ENCODE assay signal across 8 mouse cellular contexts in the genomic region with DNA sequence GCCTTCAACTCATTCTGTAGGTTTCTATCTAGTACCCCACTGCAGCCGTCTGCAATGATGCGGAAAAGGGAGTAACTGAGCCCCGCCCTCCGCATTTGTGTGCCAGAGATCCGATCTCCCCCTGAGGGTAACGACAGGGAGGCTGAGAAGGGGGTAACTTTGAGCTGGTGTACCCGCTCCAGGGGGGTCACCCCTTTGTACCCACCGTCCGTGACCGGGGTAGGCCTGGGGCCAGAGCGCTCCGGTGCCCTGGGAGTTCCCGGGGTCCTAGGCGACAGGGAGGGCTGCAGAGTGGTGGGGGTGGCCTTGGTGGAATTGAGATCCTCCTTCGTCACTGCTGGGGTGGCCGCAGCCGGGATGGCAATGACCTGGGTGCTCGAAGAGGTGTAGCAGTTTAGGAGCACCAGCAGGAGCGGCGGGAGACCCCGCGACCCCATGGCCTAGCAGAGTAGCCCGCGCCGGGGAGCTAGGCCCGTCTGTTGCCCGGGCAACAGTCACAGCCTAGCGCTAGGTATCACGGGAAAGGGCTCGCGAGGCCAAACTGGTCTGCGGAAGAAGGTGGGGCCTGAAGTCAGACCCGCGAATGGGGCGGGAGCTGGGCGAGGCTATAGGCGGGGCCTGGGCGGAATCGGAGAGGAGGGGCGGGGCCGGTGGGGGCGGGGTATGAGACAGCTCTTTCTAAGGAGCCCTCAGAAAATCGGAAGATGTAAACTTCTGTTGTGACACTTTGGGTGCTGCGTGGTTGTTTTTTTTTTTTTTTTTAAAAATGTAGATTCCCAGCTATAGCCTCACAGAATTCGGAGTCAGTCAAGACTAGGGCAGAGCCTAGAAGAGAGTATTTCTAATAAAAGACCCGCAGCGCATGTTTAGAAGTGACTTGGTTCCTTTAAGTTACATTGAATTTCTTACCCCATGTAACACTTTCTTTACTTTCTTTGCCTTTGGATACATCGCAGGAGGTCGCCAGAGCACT. TPM values are rescaled to one million over a fixed set of nuclear protein-coding genes. Genes with fewer than 3 reads are reported as not detected.
DNase-seq lines count a peak whose midpoint lies in the region; ATAC-seq and TF ChIP-seq lines count a peak whose summit lies in the region.

Tctn1 (minus strand) TSS at position 528 of the 973 bp plus-strand sequence.

- H3K27ac ChIP-seq in heart, embryonic 12.5 days (ENCODE audit: poor library complexity, severe bottlenecking) = no peak within 1 kb of the TSS
- peak within 1 kb of the TSS; percentile 78 for H3K27ac ChIP-seq in kidney, postnatal 0 days
- H3K27ac ChIP-seq in liver, embryonic 12.5 days = peak within 1 kb of the TSS; percentile 55
- peak within 1 kb of the TSS; percentile 37; the same call in 1 of the 2 replicates for H3K27ac ChIP-seq in stomach, embryonic 15.5 days

- no peaks in the 10 kb centered on the region for H3K27me3 ChIP-seq in heart, embryonic 12.5 days (replicated peaks)
- H3K27me3 ChIP-seq in kidney, postnatal 0 days (ENCODE audit: insufficient read depth, low read length) = no peaks in the 10 kb centered on the region
- H3K27me3 ChIP-seq in liver, embryonic 12.5 days (replicated peaks) = no peaks in the 10 kb centered on the region
- no peaks in the 10 kb centered on the region for H3K27me3 ChIP-seq in stomach, embryonic 15.5 days (replicated peaks)

- H3K4me2 ChIP-seq in heart, embryonic 12.5 days = peak within 1 kb of the TSS; percentile 75
- H3K4me2 ChIP-seq in kidney, postnatal 0 days (ENCODE audit: low read length) = peak within 1 kb of the TSS; percentile 79
- peak within 1 kb of the TSS; percentile 79 for H3K4me2 ChIP-seq in liver, embryonic 12.5 days
- H3K4me2 ChIP-seq in stomach, embryonic 15.5 days = peak within 1 kb of the TSS; percentile 73

- TF ChIP-seq CTCF in kidney, postnatal 0 days (IDR thresholded peaks at IDR 0.05; ENCODE audit: low read depth) = no peak

- peaks cover 12% of the 10 kb centered on the region; the same call in 1 of the 2 replicates for H3K36me3 ChIP-seq in heart, embryonic 12.5 days
- H3K36me3 ChIP-seq in kidney, postnatal 0 days (ENCODE audit: insufficient read depth, low read length) = peaks cover 1% of the 10 kb centered on the region; the same call in 1 of the 2 replicates
- H3K36me3 ChIP-seq in liver, embryonic 12.5 days = peaks cover 4% of the 10 kb centered on the region; the same call in 1 of the 2 replicates
- H3K36me3 ChIP-seq in stomach, embryonic 15.5 days = no peaks in the 10 kb centered on the region; the same call in 1 of the 2 replicates

- H3K4me3 ChIP-seq in heart, embryonic 12.5 days = peak within 1 kb of the TSS; percentile 65
- peak within 1 kb of the TSS; percentile 92 for H3K4me3 ChIP-seq in kidney, postnatal 0 days (replicated peaks; ENCODE audit: low read depth, low read length)
- H3K4me3 ChIP-seq in liver, embryonic 12.5 days = peak within 1 kb of the TSS; percentile 67
- peak within 1 kb of the TSS; percentile 73 for H3K4me3 ChIP-seq in stomach, embryonic 15.5 days (replicated peaks)

- no peaks in the 10 kb centered on the region for H3K9me3 ChIP-seq in heart, embryonic 12.5 days (replicated peaks)
- no peaks in the 10 kb centered on the region for H3K9me3 ChIP-seq in kidney, postnatal 0 days (replicated peaks; ENCODE audit: low read length)
- H3K9me3 ChIP-seq in liver, embryonic 12.5 days (replicated peaks) = no peaks in the 10 kb centered on the region
- no peaks in the 10 kb centered on the region for H3K9me3 ChIP-seq in stomach, embryonic 15.5 days

- 2% methylated on average over 49 of the region's 49 CpGs for WGBS in heart, embryonic 12.5 days
- WGBS in kidney, postnatal 0 days = under 1% methylated on average over 48 of the region's 49 CpGs
- 2% methylated on average over 49 of the region's 49 CpGs for WGBS in liver, embryonic 12.5 days (ENCODE audit: insufficient replicate concordance)
- 1% methylated on average over 49 of the region's 49 CpGs for WGBS in stomach, embryonic 15.5 days

- H3K4me1 ChIP-seq in heart, embryonic 12.5 days (replicated peaks) = peaks cover 10% of the 10 kb centered on the region
- no peaks in the 10 kb centered on the region; the same call in 1 of the 2 replicates for H3K4me1 ChIP-seq in kidney, postnatal 0 days (replicated peaks; ENCODE audit: insufficient read depth, low read length)
- peaks cover 30% of the 10 kb centered on the region for H3K4me1 ChIP-seq in liver, embryonic 12.5 days
- peaks cover 7% of the 10 kb centered on the region; the same call in 1 of the 2 replicates for H3K4me1 ChIP-seq in stomach, embryonic 15.5 days

- DNase-seq in CD4-positive helper T cell, adult 2 months (ENCODE audit: low read depth, low spot score) = peak; percentile 94
- peak; percentile 89 for DNase-seq in brain, embryonic 18.5 days (ENCODE audit: low read depth, low spot score)
- DNase-seq in kidney, postnatal 0 days (ENCODE audit: low spot score) = peak; percentile 99
- peak; percentile 82 to 87 for DNase-seq in natural killer cell, adult 2 months (ENCODE audit: low spot score in 2 of 2)

- ATAC-seq in erythroid progenitor cell, adult 5-6 weeks (replicated peaks; ENCODE audit: low FRiP score, poor library complexity, severe bottlenecking) = peak; percentile 94
- ATAC-seq in heart, embryonic 12.5 days (ENCODE audit: insufficient number of reproducible peaks, low FRiP score) = peak; percentile 100
- peak; percentile 98 for ATAC-seq in kidney, postnatal 0 days (replicated peaks; ENCODE audit: low FRiP score, low read depth)
- ATAC-seq in liver, embryonic 12.5 days = peak; percentile 98
- ATAC-seq in stomach, embryonic 15.5 days (ENCODE audit: insufficient read depth, low FRiP score, low read depth) = peak; percentile 99

- peak within 1 kb of the TSS; percentile 75 for H3K9ac ChIP-seq in heart, embryonic 12.5 days
- peak within 1 kb of the TSS; percentile 78 for H3K9ac ChIP-seq in kidney, postnatal 0 days (ENCODE audit: low read depth, low read length)
- H3K9ac ChIP-seq in liver, embryonic 12.5 days = peak within 1 kb of the TSS; percentile 71
- H3K9ac ChIP-seq in stomach, embryonic 15.5 days = peak within 1 kb of the TSS; percentile 64

RNA-seq across cellular contexts. Expression of gene Tctn1, which starts in this region (rescaled TPM):
- 16.2 and 19.7 TPM in 2 replicates for total RNA-seq in erythroid progenitor cell, adult 5-6 weeks (2015; ENCODE audit: low replicate concordance)
- 8.7 and 39.3 TPM in 2 replicates for total RNA-seq in erythroid progenitor cell, adult 5-6 weeks (2017; ENCODE audit: low replicate concordance)
- 2.7 and 3.2 TPM in 2 replicates for polyA plus RNA-seq in heart, embryonic 12.5 days (2016; fragmentation: Nextera tagmentation; extraction: Ambion mirVana)
- polyA plus RNA-seq in kidney, postnatal 0 days (2015; fragmentation: Nextera tagmentation; extraction: Ambion mirVana) = 5.2 and 6.6 TPM in 2 replicates
- polyA plus RNA-seq in liver, embryonic 12.5 days (2016; fragmentation: Nextera tagmentation; extraction: Ambion mirVana) = 1.2 and 1.7 TPM in 2 replicates
- polyA plus RNA-seq in stomach, embryonic 15.5 days (2015; fragmentation: Nextera tagmentation; extraction: Ambion mirVana) = 4.8 and 5.0 TPM in 2 replicates
